Mouse (Mus musculus): ENCODE measurements around the gene Pdlim7. TPM values are rescaled to one million over a fixed set of nuclear protein-coding genes. Genes with fewer than 3 reads are reported as not detected.

The Pdlim7 gene
- total RNA-seq, 2 experiments from 2014 or later: 115 to 119 TPM

DNA sequence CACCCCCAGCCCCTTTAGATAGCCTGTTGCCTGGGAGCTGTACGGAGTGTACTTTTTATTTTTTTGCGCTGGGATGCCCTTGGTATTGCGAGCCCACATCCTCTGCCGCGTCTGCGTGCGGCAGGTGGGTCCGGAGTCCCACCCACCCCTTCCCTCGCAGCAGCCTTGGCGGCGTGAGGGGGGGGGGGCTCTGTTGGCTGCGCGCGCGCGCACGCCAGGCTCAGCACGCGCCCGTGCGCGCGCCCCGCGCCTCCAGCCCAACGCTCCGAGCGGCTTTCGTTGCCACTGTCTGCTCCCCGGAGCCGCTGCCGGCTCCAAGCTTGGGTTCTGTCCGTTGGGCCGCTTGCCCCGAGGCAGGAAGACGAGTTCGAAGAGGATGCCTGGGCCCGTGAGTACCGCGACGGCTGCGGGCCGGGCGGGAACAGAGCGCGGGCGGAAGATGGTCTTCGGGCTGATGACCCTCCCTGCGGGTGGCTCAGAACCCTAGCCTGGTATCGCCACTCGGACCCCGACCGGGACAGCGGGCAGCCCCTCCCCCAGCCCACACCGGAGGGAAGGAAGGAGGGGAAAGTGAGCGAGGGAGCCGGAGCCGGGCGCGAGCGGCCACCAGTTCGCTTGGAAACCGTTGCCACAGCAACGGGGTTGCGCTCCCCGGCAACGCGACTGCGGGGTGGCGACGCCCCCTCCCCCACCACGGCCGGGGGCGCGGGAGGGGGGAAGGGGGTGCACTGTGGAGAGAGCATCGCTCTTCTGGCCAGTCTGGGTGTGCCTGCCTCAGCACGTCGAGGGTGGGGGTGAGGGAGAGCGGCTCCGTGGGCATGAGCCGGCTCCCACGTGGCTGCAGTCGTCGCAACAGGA is 49.2 kb downstream of the Pdlim7 start, which contains the start of gene Prr7:
TSS of gene Prr7 (plus strand) at position 241 of the 858 bp plus-strand sequence.
- peak; percentile 54 for DNase-seq

- DNase-seq: no peak
These were observed 50.0 kb downstream of the Pdlim7 start for GRCm38 (mm10) chr13:55463399-55464026.

DNA sequence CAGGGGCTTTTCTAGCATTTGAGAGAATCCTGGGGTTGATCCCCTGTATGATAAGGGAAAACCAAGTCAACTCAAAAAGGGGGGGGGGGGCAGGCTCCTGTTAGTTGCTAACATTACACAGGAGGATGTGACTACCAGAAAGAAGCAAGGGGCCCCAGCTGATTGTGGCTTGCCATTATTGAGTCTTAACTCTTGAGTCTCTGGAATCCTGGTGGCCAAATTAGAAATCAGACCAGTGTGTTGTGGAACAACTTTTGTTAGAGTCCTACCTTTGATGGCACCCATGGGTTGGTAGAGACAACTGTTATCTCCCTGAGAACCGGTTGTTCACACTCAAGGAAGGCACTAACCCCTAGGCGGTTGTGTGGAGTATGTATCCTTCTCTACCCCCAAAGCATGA is 50.5 kb downstream of the Pdlim7 start:
- DNase-seq: no peak

DNA sequence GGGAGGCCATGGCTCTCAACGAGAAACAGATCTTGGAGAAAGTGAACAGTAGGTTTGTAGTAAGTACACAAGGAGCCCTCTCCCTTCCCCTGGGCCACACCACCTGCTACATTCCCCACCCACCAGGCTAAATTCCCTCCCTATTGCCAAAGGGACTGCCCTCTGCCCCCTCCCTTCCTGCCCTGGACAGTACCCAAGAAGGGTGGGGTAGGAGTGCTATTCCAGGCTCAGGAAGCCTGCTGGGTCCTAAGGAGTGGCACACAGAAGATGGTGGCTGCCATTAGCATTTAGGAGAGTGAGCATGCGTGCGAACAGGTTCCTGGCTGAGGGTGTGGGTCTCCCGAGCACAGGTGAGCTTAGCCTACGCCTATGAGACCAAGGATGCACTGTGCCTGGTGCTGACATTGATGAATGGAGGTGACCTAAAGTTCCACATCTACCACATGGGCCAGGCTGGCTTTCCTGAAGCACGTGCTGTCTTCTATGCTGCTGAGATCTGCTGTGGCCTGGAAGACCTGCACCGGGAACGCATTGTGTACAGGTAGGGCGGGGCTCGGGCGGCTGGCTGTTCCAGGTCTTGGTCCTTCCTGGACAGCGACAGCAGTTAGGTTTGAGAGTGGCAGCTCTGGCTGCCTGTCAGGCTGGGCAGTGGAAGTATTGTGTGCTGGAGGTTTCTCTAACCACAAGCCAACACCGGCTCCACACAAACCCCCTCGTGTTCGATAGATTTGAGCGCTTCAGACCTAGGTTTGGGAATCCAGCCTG is 61.5 kb downstream of the Pdlim7 start:
- DNase-seq: peak; percentile 59

- DNase-seq: no peak
These were observed 62.2 kb downstream of the Pdlim7 start for GRCm38 (mm10) chr13:55451296-55451695.

GRCm38 (mm10) chr13:55450511-55450980 is 62.9 kb downstream of the Pdlim7 start:
- DNase-seq: peak; percentile 91

DNA sequence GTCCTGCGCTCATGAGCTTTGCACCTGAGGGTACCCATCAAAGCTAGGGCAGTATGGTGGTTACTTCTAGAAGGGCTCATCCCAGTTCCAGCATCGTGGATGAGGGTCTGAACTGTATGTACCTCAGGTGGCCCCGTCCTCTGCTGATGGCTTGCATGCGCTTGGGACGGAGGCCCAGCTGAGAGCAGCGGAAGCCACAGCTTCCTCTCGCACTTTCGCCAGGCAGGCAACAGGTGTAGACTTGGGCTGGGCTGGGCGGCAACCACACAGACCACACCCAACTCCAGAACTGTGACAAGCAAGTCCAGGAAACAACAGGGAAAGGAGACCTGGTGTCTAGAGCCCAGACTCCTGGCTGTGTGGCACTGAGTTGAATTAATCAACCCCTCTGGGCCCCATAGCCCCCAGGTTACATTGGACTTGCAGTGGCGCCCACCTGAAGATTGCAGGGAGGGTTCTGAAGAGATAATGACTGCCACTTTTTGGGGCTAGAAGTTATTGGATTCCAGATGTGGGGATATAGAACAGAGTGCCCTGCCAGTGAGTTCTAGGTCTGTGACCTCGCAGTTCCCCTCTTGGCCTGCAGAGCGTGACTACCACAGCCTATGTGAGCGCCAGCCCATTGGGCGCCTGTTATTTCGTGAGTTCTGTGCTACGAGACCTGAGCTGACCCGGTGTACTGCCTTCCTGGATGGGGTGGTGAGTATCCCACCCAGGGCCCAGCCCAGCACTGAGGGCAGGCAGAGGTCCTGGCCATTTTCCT is 63.6 kb downstream of the Pdlim7 start:
- no peak for DNase-seq

GRCm38 (mm10) chr13:55449205-55449604 is 64.3 kb downstream of the Pdlim7 start:
- no peak for DNase-seq

GRCm38 (mm10) chr13:55448131-55448530 is 65.3 kb downstream of the Pdlim7 start:
- no peak for DNase-seq

GRCm38 (mm10) chr13:55447543-55447943 is 65.9 kb downstream of the Pdlim7 start:
- no peak for DNase-seq

DNA sequence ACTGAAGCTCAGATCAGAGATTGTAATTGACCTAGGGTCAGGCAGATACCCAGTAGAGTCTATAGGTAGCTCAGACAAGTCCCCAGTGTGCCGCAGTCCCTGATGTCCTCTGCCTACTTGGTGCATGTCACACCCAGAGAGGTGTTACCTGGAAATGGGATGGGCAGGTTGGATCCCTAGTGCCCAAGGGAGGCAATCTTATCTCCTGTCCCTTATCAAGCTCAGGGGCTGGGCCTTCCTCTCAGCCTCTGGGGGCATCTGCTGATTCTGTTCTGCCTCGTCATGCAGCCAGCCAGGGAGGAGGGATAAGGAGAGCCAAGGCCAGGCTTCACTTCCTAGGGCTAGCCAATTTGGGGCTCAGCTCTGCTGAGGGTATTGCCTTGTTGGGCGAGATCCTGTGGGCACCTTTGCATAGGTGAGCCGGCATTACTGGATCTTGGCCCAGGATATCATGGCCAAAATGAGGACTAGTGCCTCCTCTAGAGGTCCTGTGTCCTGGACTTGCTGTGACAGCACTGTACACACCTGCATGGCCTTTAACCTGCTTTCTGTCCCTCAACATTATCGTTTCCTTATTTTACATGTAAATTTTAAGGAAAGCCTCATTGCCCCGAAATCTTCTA is 66.9 kb downstream of the Pdlim7 start:
- no peak for DNase-seq

Small RNA genes lying within 50 kb of the gene (microRNA-seq; reads per million reads assigned to microRNA genes)
- gene Mir6943 (1.0 to 1.4 reads per million in 2 experiments), gene Mir6944 (10.0 to 13.1 reads per million in 2 experiments), gene Mir6945 (6.9 to 8.8 reads per million in 2 experiments)

Other genes with a start within 250 kb of the Pdlim7 start
- 100 to 1,000 TPM; 157 to 172 TPM for gene Prelid1, start 193.2 kb downstream of the Pdlim7 start, total RNA-seq (2021)
- 10 to 100 TPM; 39.5 to 39.9 TPM for gene Rab24, start 191.7 kb downstream of the Pdlim7 start, total RNA-seq (2021)
- gene Mxd3, start 183.9 kb downstream of the Pdlim7 start, total RNA-seq (2021): 10 to 100 TPM; 18.3 to 20.6 TPM
- 10 to 100 TPM; 54.1 to 59.3 TPM for gene Lman2, start 150.9 kb downstream of the Pdlim7 start, total RNA-seq (2021)
- under 1 TPM in 1 of 2 experiments, not detected in 1; 0.70 TPM for gene Rgs14, start 143.9 kb downstream of the Pdlim7 start, total RNA-seq (2021)
- not detected for gene Slc34a1, start 115.5 kb downstream of the Pdlim7 start, total RNA-seq (2021)
- gene Pfn3, start 98.4 kb downstream of the Pdlim7 start, total RNA-seq (2021): not detected
- not detected for gene F12, start 86.9 kb downstream of the Pdlim7 start, total RNA-seq (2021)
- gene Grk6, start 68.6 kb downstream of the Pdlim7 start, total RNA-seq (2021): 10 to 100 TPM; 29.9 to 31.1 TPM
- gene Prr7, start 49.4 kb downstream of the Pdlim7 start, total RNA-seq (2021): 1 to 10 TPM; 2.1 to 2.3 TPM
- 10 to 100 TPM; 64.5 to 66.8 TPM for gene Dbn1, start 25.6 kb downstream of the Pdlim7 start, total RNA-seq (2021)
- 1 to 10 TPM; 1.0 to 1.1 TPM for gene Dok3, start 15.6 kb upstream of the Pdlim7 start, total RNA-seq (2021)
- 10 to 100 TPM; 16.9 to 18.5 TPM for gene Ddx41, start 23.0 kb upstream of the Pdlim7 start, total RNA-seq (2021)
- 10 to 100 TPM; 21.2 to 24.0 TPM for gene Fam193b, start 57.4 kb upstream of the Pdlim7 start, total RNA-seq (2021)
- 100 to 1,000 TPM; 116 to 121 TPM for gene Tmed9, start 60.1 kb upstream of the Pdlim7 start, total RNA-seq (2021)
- gene B4galt7, start 86.2 kb upstream of the Pdlim7 start, total RNA-seq (2021): 10 to 100 TPM; 12.2 to 12.5 TPM
- 10 to 100 TPM; 16.2 to 17.7 TPM for gene Caml, start 109.3 kb upstream of the Pdlim7 start, total RNA-seq (2021)
- 10 to 100 TPM; 33.8 to 34.3 TPM for gene Ddx46, start 121.4 kb upstream of the Pdlim7 start, total RNA-seq (2021)
- 10 to 100 TPM; 77.3 to 82.3 TPM for gene B230219D22Rik, start 179.4 kb upstream of the Pdlim7 start, total RNA-seq (2021)
- 10 to 100 TPM; 35.7 to 36.6 TPM for gene Txndc15, start 201.0 kb upstream of the Pdlim7 start, total RNA-seq (2021)
- 10 to 100 TPM; 42.2 to 45.7 TPM for gene Pcbd2, start 213.7 kb upstream of the Pdlim7 start, total RNA-seq (2021)

Data from heart, postnatal 4 days (tissue).